Comparison of ENCODE assay signal across 19 mouse cellular contexts in the genomic region with DNA sequence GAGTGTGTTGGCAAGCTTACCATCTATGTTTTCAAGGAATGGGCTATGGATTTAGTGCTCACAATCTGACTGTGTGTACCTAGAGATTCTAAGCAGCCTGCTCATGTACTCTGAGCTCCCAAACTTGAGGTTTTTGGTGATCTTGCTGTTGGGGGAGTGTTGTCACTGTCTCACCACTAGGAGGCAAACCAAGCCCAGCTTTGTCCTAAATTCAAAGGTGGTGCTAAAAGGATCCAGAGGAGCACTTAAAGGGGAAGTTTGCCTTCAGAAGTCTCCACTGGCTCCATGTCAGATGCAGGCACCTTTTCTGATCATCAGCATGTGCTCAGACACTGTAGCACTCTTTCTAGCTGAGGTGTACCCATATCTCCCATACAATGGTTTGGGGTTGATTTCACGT. TPM values are rescaled to one million over a fixed set of nuclear protein-coding genes. Genes with fewer than 3 reads are reported as not detected.
DNase-seq lines count a peak whose midpoint lies in the region; ATAC-seq lines count a peak whose summit lies in the region.
"Had no signal": no experiment of that assay in that cellular context is flagged by ENCODE, and none has a peak within 500 bp of the region (broad histone marks: within the 10 kb centered on the region; RNA-seq: fewer than 3 reads in every experiment).

No protein-coding gene starts in this region.

- no peaks in the 10 kb centered on the region for H3K9me3 ChIP-seq in midbrain, embryonic 10.5 days (replicated peaks)
- H3K9me3 ChIP-seq in midbrain, embryonic 15.5 days: no peaks in the 10 kb centered on the region
- H3K9me3 ChIP-seq in embryonic facial prominence, embryonic 10.5 days: no peaks in the 10 kb centered on the region
- peaks cover 5% of the 10 kb centered on the region; the same call in 1 of the 2 replicates for H3K9me3 ChIP-seq in forebrain, embryonic 16.5 days (ENCODE audit: control insufficient read depth, low read length)
- H3K9me3 ChIP-seq: lung, embryonic 15.5 days had no signal

- H3K4me2 ChIP-seq in midbrain, embryonic 15.5 days: no peak overlapping the region
- H3K4me2 ChIP-seq in forebrain, embryonic 16.5 days (ENCODE audit: low read length): no peak overlapping the region
- H3K4me2 ChIP-seq: lung, embryonic 15.5 days had no signal

- WGBS in midbrain, embryonic 10.5 days: 63% methylated on average over 1 of the region's 1 CpGs
- 46% methylated on average over 1 of the region's 1 CpGs for WGBS in midbrain, embryonic 15.5 days
- WGBS in embryonic facial prominence, embryonic 10.5 days: 57% methylated on average over 1 of the region's 1 CpGs
- 64% methylated on average over 1 of the region's 1 CpGs for whole genome bisulfite sequencing in forebrain, embryonic 16.5 days

- H3K4me1 ChIP-seq in midbrain, embryonic 10.5 days: no peaks in the 10 kb centered on the region
- H3K4me1 ChIP-seq in midbrain, embryonic 15.5 days: no peaks in the 10 kb centered on the region
- no peaks in the 10 kb centered on the region for H3K4me1 ChIP-seq in embryonic facial prominence, embryonic 10.5 days
- no peaks in the 10 kb centered on the region for H3K4me1 ChIP-seq in forebrain, embryonic 16.5 days (replicated peaks; ENCODE audit: control insufficient read depth, insufficient read depth, low read length)
- H3K4me1 ChIP-seq: lung, embryonic 15.5 days had no signal

- ATAC-seq in midbrain, embryonic 15.5 days (replicated peaks): no peak
- no peak for ATAC-seq in forebrain, embryonic 16.5 days
- ATAC-seq: Patski had no signal

- no peaks in the 10 kb centered on the region for H3K27me3 ChIP-seq in midbrain, embryonic 10.5 days (ENCODE audit: low read depth, poor library complexity, severe bottlenecking)
- H3K27me3 ChIP-seq in midbrain, embryonic 15.5 days (replicated peaks): no peaks in the 10 kb centered on the region
- H3K27me3 ChIP-seq in embryonic facial prominence, embryonic 10.5 days (replicated peaks; ENCODE audit: low read depth, poor library complexity, severe bottlenecking): no peaks in the 10 kb centered on the region
- H3K27me3 ChIP-seq in forebrain, embryonic 16.5 days (replicated peaks; ENCODE audit: control insufficient read depth, insufficient read depth, low read length): no peaks in the 10 kb centered on the region
- H3K27me3 ChIP-seq: lung, embryonic 15.5 days; Patski had no signal

- peak; percentile 51 for DNase-seq in heart, adult 11 months
- DNase-seq in heart, postnatal 14 days: no peak
- peak; percentile 12 for DNase-seq in midbrain, embryonic 10.5 days (ENCODE audit: low spot score)
- DNase-seq in embryonic facial prominence, embryonic 10.5 days (ENCODE audit: low spot score): peak; percentile 9
- no peak for DNase-seq in testis, postnatal 10 days (ENCODE audit: low spot score)
- DNase-seq in layer of hippocampus, adult 9-10 months (ENCODE audit: low spot score): no peak
- DNase-seq: adrenal gland, postnatal 25 days; cerebellum, adult 11-12 months; heart, postnatal 4 days; kidney, adult 9 months; left cerebral cortex, postnatal 4 days had no signal

- intact Hi-C loops in heart, postnatal 14 days (cut with DNase I): no loop called here

- no peaks in the 10 kb centered on the region for H3K36me3 ChIP-seq in midbrain, embryonic 10.5 days
- H3K36me3 ChIP-seq in midbrain, embryonic 15.5 days (replicated peaks): no peaks in the 10 kb centered on the region
- no peaks in the 10 kb centered on the region for H3K36me3 ChIP-seq in embryonic facial prominence, embryonic 10.5 days (replicated peaks)
- H3K36me3 ChIP-seq in forebrain, embryonic 16.5 days (ENCODE audit: control insufficient read depth, insufficient read depth): no peaks in the 10 kb centered on the region
- H3K36me3 ChIP-seq: lung, embryonic 15.5 days had no signal

- H3K4me3 ChIP-seq in midbrain, embryonic 10.5 days: no peak overlapping the region
- H3K4me3 ChIP-seq in midbrain, embryonic 15.5 days: no peak overlapping the region
- H3K4me3 ChIP-seq in embryonic facial prominence, embryonic 10.5 days: no peak overlapping the region
- no peak overlapping the region for H3K4me3 ChIP-seq in forebrain, embryonic 16.5 days (replicated peaks; ENCODE audit: low read length)
- H3K4me3 ChIP-seq: lung, embryonic 15.5 days had no signal

- H3K9ac ChIP-seq in midbrain, embryonic 15.5 days: no peak overlapping the region
- H3K9ac ChIP-seq in forebrain, embryonic 16.5 days (replicated peaks; ENCODE audit: low read depth, low read length): no peak overlapping the region
- H3K9ac ChIP-seq: lung, embryonic 15.5 days had no signal

- H3K27ac ChIP-seq in midbrain, embryonic 10.5 days (replicated peaks): no peak overlapping the region
- no peak overlapping the region for H3K27ac ChIP-seq in midbrain, embryonic 15.5 days
- H3K27ac ChIP-seq in embryonic facial prominence, embryonic 10.5 days (replicated peaks): no peak overlapping the region
- H3K27ac ChIP-seq in forebrain, embryonic 16.5 days (ENCODE audit: low read length): no peak overlapping the region
- H3K27ac ChIP-seq: lung, embryonic 15.5 days had no signal

RNA-seq across cellular contexts. Expression of gene Mrgpra4, which starts 4.9 kb away (rescaled TPM):
- total RNA-seq in heart, postnatal 14 days (2021): not detected
- not detected in 2 replicates for polyA plus RNA-seq in midbrain, embryonic 10.5 days (2016; fragmentation: Nextera tagmentation; extraction: Ambion mirVana)
- not detected in 2 replicates for polyA plus RNA-seq in midbrain, embryonic 15.5 days (2015; fragmentation: Nextera tagmentation; extraction: Ambion mirVana)
- polyA plus RNA-seq in embryonic facial prominence, embryonic 10.5 days (2016; fragmentation: Nextera tagmentation; extraction: Ambion mirVana): not detected in 2 replicates
- not detected in 2 replicates for polyA plus RNA-seq in forebrain, embryonic 16.5 days (2015; fragmentation: Nextera tagmentation; extraction: Ambion mirVana)
- total RNA-seq: adrenal gland, postnatal 25 days; heart, postnatal 4 days; layer of hippocampus, adult 8-10 months; left cerebral cortex, postnatal 4 days; monocyte, adult 5-6 weeks had no signal
- polyA plus RNA-seq: gonadal fat pad, adult 2 months; lung, embryonic 15.5 days; Patski; small intestine, adult 2 months had no signal

RNA-seq across cellular contexts. Expression of gene Mrgprx1, which starts 40.6 kb away (rescaled TPM):
- total RNA-seq in heart, postnatal 14 days (2021): not detected
- polyA plus RNA-seq in midbrain, embryonic 10.5 days (2016; fragmentation: Nextera tagmentation; extraction: Ambion mirVana): not detected in 2 replicates
- polyA plus RNA-seq in midbrain, embryonic 15.5 days (2015; fragmentation: Nextera tagmentation; extraction: Ambion mirVana): not detected in 2 replicates
- not detected in 2 replicates for polyA plus RNA-seq in embryonic facial prominence, embryonic 10.5 days (2016; fragmentation: Nextera tagmentation; extraction: Ambion mirVana)
- not detected in 2 replicates for polyA plus RNA-seq in forebrain, embryonic 16.5 days (2015; fragmentation: Nextera tagmentation; extraction: Ambion mirVana)
- total RNA-seq: adrenal gland, postnatal 25 days; heart, postnatal 4 days; layer of hippocampus, adult 8-10 months; left cerebral cortex, postnatal 4 days; monocyte, adult 5-6 weeks had no signal
- polyA plus RNA-seq: gonadal fat pad, adult 2 months; lung, embryonic 15.5 days; Patski; small intestine, adult 2 months had no signal

Comparison
In these comparisons a context has a peak if more than half of its experiments do, and no peak if none do; other contexts are left out.
1. DNase-seq: peak in heart, adult 11 months (single experiment), midbrain, embryonic 10.5 days (single experiment) and embryonic facial prominence, embryonic 10.5 days (single experiment); none in heart, postnatal 14 days (0 of 2), testis, postnatal 10 days (single experiment) and layer of hippocampus, adult 9-10 months (single experiment).